Mouse (Mus musculus): ENCODE measurements around the gene Mr1. TPM values are rescaled to one million over a fixed set of nuclear protein-coding genes. Genes with fewer than 3 reads are reported as not detected.

Gene Mr1
- total RNA-seq, 1 experiment, result not detected

DNA sequence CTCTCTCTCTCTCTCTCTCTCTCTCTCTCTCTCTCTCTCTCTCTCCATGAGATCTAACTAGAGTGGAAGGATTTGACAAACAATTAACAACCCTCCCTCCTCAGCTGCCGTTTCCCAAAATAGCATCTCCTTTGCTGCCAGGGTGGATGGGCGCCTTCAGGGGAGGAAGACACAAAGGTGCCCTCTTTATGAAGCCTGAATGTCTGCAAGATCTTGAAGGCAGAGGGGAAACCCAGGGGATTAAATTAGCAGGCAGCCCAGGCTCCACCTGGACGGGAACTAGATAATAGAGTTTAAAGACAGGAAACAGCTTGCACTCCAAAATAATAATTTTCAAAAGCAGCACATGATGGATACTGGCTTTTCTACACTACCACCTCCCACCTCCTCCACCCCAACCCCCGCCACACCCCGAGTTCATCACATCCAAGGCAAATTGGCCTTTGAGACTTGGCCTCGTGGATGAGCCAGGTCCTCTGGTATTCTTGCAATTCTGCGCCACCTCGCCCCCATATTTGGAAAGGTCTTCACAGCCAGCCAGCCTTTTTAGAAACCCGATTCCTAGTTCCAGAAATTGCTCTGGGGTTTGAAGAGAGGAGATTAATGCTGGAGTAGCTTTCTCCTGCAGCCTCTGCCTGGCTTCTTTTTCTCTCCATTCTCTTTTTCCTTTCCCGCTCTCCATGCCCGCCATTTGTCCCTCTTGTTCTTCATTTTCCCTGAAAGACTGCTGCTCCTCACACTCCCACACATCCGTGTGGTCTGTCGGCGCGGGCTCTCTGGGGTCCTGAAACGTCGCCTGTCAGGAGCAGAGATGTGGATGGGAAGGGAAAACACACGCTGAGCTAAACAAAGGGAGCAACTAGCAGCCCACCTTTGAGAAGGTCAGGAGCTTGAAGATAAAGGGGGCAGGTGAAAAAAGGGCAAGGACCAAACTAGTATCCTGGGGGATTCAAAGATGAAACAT, 36.9 kb downstream of the Mr1 start:
- Histone ChIP-seq H3K36me3 (ENCODE audit: control insufficient read depth, insufficient read depth, low read length, poor library complexity, severe bottlenecking) (no peaks in the 10 kb centered on the region), H3K4me3 (ENCODE audit: insufficient read depth in 1 of 2, low read depth in 1 of 2, low read length in 2 of 2, poor library complexity in 1 of 2, severe bottlenecking in 1 of 2) (no peak overlapping the region), H3K27ac (ENCODE audit: insufficient read depth, low read depth, low read length, poor library complexity, severe bottlenecking) (no peak overlapping the region), H3K4me1 (ENCODE audit: control insufficient read depth in 2 of 2, insufficient read depth in 2 of 2, low read length in 2 of 2, poor library complexity in 1 of 2) (peaks cover 2 to 11% of the 10 kb centered on the region in 2 experiments; a peak in 2 of 4 replicates), H3K9me3 (ENCODE audit: control insufficient read depth, insufficient read depth, low read depth, low read length) (no peaks in the 10 kb centered on the region), H3K9ac (ENCODE audit: insufficient read depth, low read depth, low read length, poor library complexity, severe bottlenecking) (no peak overlapping the region)
- DNase-seq (ENCODE audit: low read depth, low spot score), result no peak
- in situ Hi-C loops (cut with MboI; ENCODE audit: low sequenced_read_pairs in 2 of 2, unreplicated experiment in 2 of 2), result no loop called here
- TF ChIP-seq HCFC1 (IDR thresholded peaks at IDR 0.05; ENCODE audit: borderline replicate concordance, insufficient read depth, low read length), result no peak
- no peak for TF ChIP-seq ZNF384 (IDR thresholded peaks at IDR 0.05; ENCODE audit: low read depth, low read length)
- no peak for TF ChIP-seq MAFK (IDR thresholded peaks at IDR 0.05; ENCODE audit: insufficient read depth, low read depth, low read length)
- no peak for TF ChIP-seq ZC3H11A (IDR thresholded peaks at IDR 0.05; ENCODE audit: borderline replicate concordance, low read depth, low read length)
- TF ChIP-seq CHD2 (IDR thresholded peaks at IDR 0.05; ENCODE audit: low read depth, low read length), result no peak

DNA sequence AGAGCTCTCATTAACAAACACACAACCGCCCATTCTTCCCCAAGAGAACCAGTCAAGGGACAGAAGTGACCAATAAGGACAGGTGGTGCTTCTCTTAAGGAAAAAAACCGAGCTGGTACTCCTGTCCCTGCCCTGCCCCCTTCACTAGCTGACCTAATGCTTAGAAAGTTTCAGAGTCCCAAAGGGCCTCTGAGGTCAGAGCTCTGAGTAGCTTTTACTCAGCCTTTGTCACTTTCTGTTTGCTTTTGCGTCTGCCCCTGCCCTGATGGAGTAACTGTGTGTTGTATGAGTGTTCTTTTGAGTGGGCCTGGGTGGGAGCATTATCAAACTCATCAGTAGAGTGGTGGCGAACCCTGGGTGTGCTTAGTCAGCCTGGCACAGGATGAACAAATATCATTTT, 38.2 kb downstream of the Mr1 start:
- Histone ChIP-seq H3K4me1 (ENCODE audit: control insufficient read depth in 2 of 2, insufficient read depth in 2 of 2, low read length in 2 of 2, poor library complexity in 1 of 2) (peaks cover 2 to 9% of the 10 kb centered on the region in 2 experiments; a peak in 2 of 4 replicates), H3K4me3 (ENCODE audit: insufficient read depth in 1 of 2, low read depth in 1 of 2, low read length in 2 of 2, poor library complexity in 1 of 2, severe bottlenecking in 1 of 2) (no peak overlapping the region), H3K36me3 (ENCODE audit: control insufficient read depth, insufficient read depth, low read length, poor library complexity, severe bottlenecking) (no peaks in the 10 kb centered on the region), H3K9me3 (ENCODE audit: control insufficient read depth, insufficient read depth, low read depth, low read length) (no peaks in the 10 kb centered on the region), H3K27ac (ENCODE audit: insufficient read depth, low read depth, low read length, poor library complexity, severe bottlenecking) (no peak overlapping the region), H3K9ac (ENCODE audit: insufficient read depth, low read depth, low read length, poor library complexity, severe bottlenecking) (no peak overlapping the region)
- in situ Hi-C loops (cut with MboI; ENCODE audit: low sequenced_read_pairs in 2 of 2, unreplicated experiment in 2 of 2), result no loop called here
- DNase-seq (ENCODE audit: low read depth, low spot score), result no peak
- TF ChIP-seq CHD2 (IDR thresholded peaks at IDR 0.05; ENCODE audit: low read depth, low read length), result no peak
- no peak for TF ChIP-seq ZNF384 (IDR thresholded peaks at IDR 0.05; ENCODE audit: low read depth, low read length)
- no peak for TF ChIP-seq ZC3H11A (IDR thresholded peaks at IDR 0.05; ENCODE audit: borderline replicate concordance, low read depth, low read length)
- TF ChIP-seq MAFK (IDR thresholded peaks at IDR 0.05; ENCODE audit: insufficient read depth, low read depth, low read length), result no peak
- no peak for TF ChIP-seq HCFC1 (IDR thresholded peaks at IDR 0.05; ENCODE audit: borderline replicate concordance, insufficient read depth, low read length)

DNA sequence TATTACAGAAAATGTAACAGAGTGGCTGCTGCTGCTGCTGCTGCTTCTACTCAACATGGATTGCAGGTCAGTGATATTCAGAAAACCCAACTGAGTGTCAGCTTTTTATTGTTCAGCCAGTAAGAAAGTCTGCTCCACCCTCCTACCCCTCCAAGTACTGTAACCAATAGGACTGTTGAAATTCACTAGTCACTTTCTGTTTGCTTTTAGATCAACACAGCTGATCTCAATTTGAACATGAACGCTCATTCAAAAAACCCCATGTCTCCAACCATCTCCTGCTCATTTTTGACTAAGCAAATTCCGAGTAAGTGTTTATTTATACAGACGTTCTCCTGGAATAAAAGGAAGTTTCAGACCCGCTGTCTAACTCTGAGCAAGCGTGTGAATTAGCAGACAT, 38.8 kb downstream of the Mr1 start:
- Histone ChIP-seq H3K36me3 (ENCODE audit: control insufficient read depth, insufficient read depth, low read length, poor library complexity, severe bottlenecking) (no peaks in the 10 kb centered on the region), H3K9me3 (ENCODE audit: control insufficient read depth, insufficient read depth, low read depth, low read length) (no peaks in the 10 kb centered on the region), H3K4me1 (ENCODE audit: control insufficient read depth in 2 of 2, insufficient read depth in 2 of 2, low read length in 2 of 2, poor library complexity in 1 of 2) (peaks cover 2 to 9% of the 10 kb centered on the region in 2 experiments; a peak in 2 of 4 replicates), H3K4me3 (ENCODE audit: insufficient read depth in 1 of 2, low read depth in 1 of 2, low read length in 2 of 2, poor library complexity in 1 of 2, severe bottlenecking in 1 of 2) (no peak overlapping the region), H3K9ac (ENCODE audit: insufficient read depth, low read depth, low read length, poor library complexity, severe bottlenecking) (no peak overlapping the region), H3K27ac (ENCODE audit: insufficient read depth, low read depth, low read length, poor library complexity, severe bottlenecking) (no peak overlapping the region)
- in situ Hi-C loops (cut with MboI; ENCODE audit: low sequenced_read_pairs in 2 of 2, unreplicated experiment in 2 of 2), result no loop called here
- TF ChIP-seq ZC3H11A (IDR thresholded peaks at IDR 0.05; ENCODE audit: borderline replicate concordance, low read depth, low read length) (no peak), HCFC1 (IDR thresholded peaks at IDR 0.05; ENCODE audit: borderline replicate concordance, insufficient read depth, low read length) (no peak), MAFK (IDR thresholded peaks at IDR 0.05; ENCODE audit: insufficient read depth, low read depth, low read length) (no peak), ZNF384 (IDR thresholded peaks at IDR 0.05; ENCODE audit: low read depth, low read length) (no peak), CHD2 (IDR thresholded peaks at IDR 0.05; ENCODE audit: low read depth, low read length) (no peak)
- no peak for DNase-seq (ENCODE audit: low read depth, low spot score)

DNA sequence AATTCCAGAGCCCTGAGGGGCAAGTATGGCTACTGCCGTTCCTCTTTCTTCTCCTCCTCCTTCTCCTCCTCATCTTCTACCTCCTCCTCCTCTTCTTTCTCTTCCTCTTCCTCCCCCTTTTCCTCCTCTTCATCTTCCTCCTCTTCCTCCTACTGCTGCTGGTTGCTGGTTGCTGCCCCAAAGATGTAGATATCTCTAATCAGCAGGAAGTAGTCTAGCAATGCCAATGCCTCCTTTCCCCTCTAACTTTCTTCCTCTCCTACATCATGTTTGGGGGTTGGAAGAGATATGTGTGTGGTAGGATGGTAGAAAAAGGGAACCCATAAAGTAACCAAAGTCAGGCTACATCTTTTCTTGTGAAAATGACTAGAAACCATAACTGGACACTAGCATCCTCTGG, 40.3 kb downstream of the Mr1 start:
- in situ Hi-C loops (cut with MboI; ENCODE audit: low sequenced_read_pairs in 2 of 2, unreplicated experiment in 2 of 2), result no loop called here
- Histone ChIP-seq H3K9me3 (ENCODE audit: control insufficient read depth, insufficient read depth, low read depth, low read length) (no peaks in the 10 kb centered on the region), H3K36me3 (ENCODE audit: control insufficient read depth, insufficient read depth, low read length, poor library complexity, severe bottlenecking) (no peaks in the 10 kb centered on the region), H3K4me3 (ENCODE audit: insufficient read depth in 1 of 2, low read depth in 1 of 2, low read length in 2 of 2, poor library complexity in 1 of 2, severe bottlenecking in 1 of 2) (no peak overlapping the region), H3K4me1 (ENCODE audit: control insufficient read depth in 2 of 2, insufficient read depth in 2 of 2, low read length in 2 of 2, poor library complexity in 1 of 2) (peaks cover 2 to 4% of the 10 kb centered on the region in 2 experiments; a peak in 2 of 4 replicates), H3K9ac (ENCODE audit: insufficient read depth, low read depth, low read length, poor library complexity, severe bottlenecking) (no peak overlapping the region), H3K27ac (ENCODE audit: insufficient read depth, low read depth, low read length, poor library complexity, severe bottlenecking) (no peak overlapping the region)
- no peak for TF ChIP-seq ZC3H11A (IDR thresholded peaks at IDR 0.05; ENCODE audit: borderline replicate concordance, low read depth, low read length)
- TF ChIP-seq ZNF384 (IDR thresholded peaks at IDR 0.05; ENCODE audit: low read depth, low read length), result no peak
- no peak for TF ChIP-seq CHD2 (IDR thresholded peaks at IDR 0.05; ENCODE audit: low read depth, low read length)
- TF ChIP-seq HCFC1 (IDR thresholded peaks at IDR 0.05; ENCODE audit: borderline replicate concordance, insufficient read depth, low read length), result no peak
- TF ChIP-seq MAFK (IDR thresholded peaks at IDR 0.05; ENCODE audit: insufficient read depth, low read depth, low read length), result no peak
- DNase-seq (ENCODE audit: low read depth, low spot score), result no peak
